Mouse (Mus musculus) bone marrow, adult 2 months (tissue): ENCODE measurements at regions not wholly inside any gene's neighbourhood (a gene's known extent, or its start where the extent isn't known, plus 50 kb on each side); places are given as distances from the start of the nearest gene placed in this dataset.

Experiments
- H3K27ac ChIP-seq: fragments of 200-500 bp; 2 replicates; pipeline ENCODE4 v1.5.1; 2012; ENCODE audit warnings: low read depth, mild to moderate bottlenecking, control low read depth, inconsistent platforms, low read length; ENCODE audit not compliant: control insufficient read depth, poor library complexity, insufficient read depth
- H3K4me1 ChIP-seq: fragments of 200-500 bp; 2 replicates; pipeline ENCODE4 v1.6.1; 2011; ENCODE audit warnings: low read length; ENCODE audit not compliant: control insufficient read depth, insufficient read depth
- H3K4me3 ChIP-seq: fragments of 200-500 bp; replicated peaks from 2 replicates; pipeline ENCODE3; 2011; ENCODE audit warnings: mild to moderate bottlenecking, low read depth, low read length, control low read depth; ENCODE audit not compliant: control insufficient read depth
- CTCF ChIP-seq: fragments of 200-500 bp; IDR thresholded peaks from 2 replicates; pipeline ENCODE4 v1.5.1; 2011; ENCODE audit warnings: low read length, control low read depth; ENCODE audit not compliant: control insufficient read depth, insufficient read depth
- POLR2A ChIP-seq: fragments of 200-500 bp; IDR thresholded peaks from 2 replicates; pipeline ENCODE4 v1.6.1; 2011; ENCODE audit warnings: low read depth, mild to moderate bottlenecking, control low read depth, low read length, borderline replicate concordance; ENCODE audit not compliant: control insufficient read depth
- WGBS: fragments of 180-500 bp; shearing (Covaris S2); methylation state at CpG from one replicate; pipeline ENCODE4 v1.1.7; 2018; 5-methylcytosine and 5-hydroxymethylcytosine counted together

GRCm38 (mm10) chr15:62596735-62597134 lies 1248.2 kb downstream of the Gsdmc2 start:
- no peaks in the 10 kb centered on the region for H3K4me1 ChIP-seq
- no peak overlapping the region for H3K27ac ChIP-seq
- TF ChIP-seq POLR2A (no peak), CTCF (no peak)
- H3K4me3 ChIP-seq, result no peak overlapping the region

- TF ChIP-seq CTCF (no peak), POLR2A (no peak)
- no peaks in the 10 kb centered on the region for H3K4me1 ChIP-seq
- 79% methylated on average over 3 of the region's 3 CpGs for WGBS
Observed at GRCm38 (mm10) chr15:62588580-62588979, 1256.4 kb downstream of the Gsdmc2 start.

GRCm38 (mm10) chr15:62578788-62579187 lies 1266.2 kb downstream of the Gsdmc2 start:
- TF ChIP-seq CTCF (no peak), POLR2A (no peak)
- Histone ChIP-seq H3K4me1 (no peaks in the 10 kb centered on the region), H3K4me3 (no peak overlapping the region), H3K27ac (no peak overlapping the region)
- WGBS, result 72% methylated on average over 3 of the region's 3 CpGs

More at GRCm38 (mm10) chr15:62588580-62588979, 1256.4 kb downstream of the Gsdmc2 start:
- Histone ChIP-seq H3K4me3 (no peak overlapping the region), H3K27ac (no peak overlapping the region)

GRCm38 (mm10) chr15:62575791-62576190 lies 1269.2 kb downstream of the Gsdmc2 start:
- no peak overlapping the region for H3K27ac ChIP-seq
- 72% methylated on average over 2 of the region's 2 CpGs for WGBS
- H3K4me1 ChIP-seq, result no peaks in the 10 kb centered on the region
- no peak overlapping the region for H3K4me3 ChIP-seq
- no peak for TF ChIP-seq POLR2A
- no peak for TF ChIP-seq CTCF

GRCm38 (mm10) chr15:62571803-62572202 lies 1273.2 kb downstream of the Gsdmc2 start:
- Histone ChIP-seq H3K4me1 (no peaks in the 10 kb centered on the region), H3K27ac (no peak overlapping the region), H3K4me3 (no peak overlapping the region)
- WGBS, result 86% methylated on average over 7 of the region's 7 CpGs
- TF ChIP-seq POLR2A (no peak), CTCF (no peak)

- no peaks in the 10 kb centered on the region for H3K4me1 ChIP-seq
- H3K4me3 ChIP-seq, result no peak overlapping the region
- no peak overlapping the region for H3K27ac ChIP-seq
- TF ChIP-seq POLR2A (no peak), CTCF (no peak)
- 74% methylated on average over 7 of the region's 7 CpGs for WGBS
Observed at GRCm38 (mm10) chr15:62568788-62569713, 1275.9 kb downstream of the Gsdmc2 start.

- 78% methylated on average over 4 of the region's 4 CpGs for WGBS
- Histone ChIP-seq H3K4me3 (no peak overlapping the region), H3K4me1 (no peaks in the 10 kb centered on the region), H3K27ac (no peak overlapping the region)
- TF ChIP-seq CTCF (no peak), POLR2A (no peak)
Observed at GRCm38 (mm10) chr15:62567431-62567830, 1277.5 kb downstream of the Gsdmc2 start.

GRCm38 (mm10) chr15:62566106-62566511 lies 1278.9 kb downstream of the Gsdmc2 start:
- Histone ChIP-seq H3K4me3 (no peak overlapping the region), H3K4me1 (no peaks in the 10 kb centered on the region), H3K27ac (no peak overlapping the region)
- 67% methylated on average over 7 of the region's 7 CpGs for WGBS
- no peak for TF ChIP-seq CTCF
- TF ChIP-seq POLR2A, result no peak
